Mouse (Mus musculus) forebrain, embryonic 16.5 days (tissue): Measurements from ENCODE around the gene Gm49425. TPM values are rescaled to one million over a fixed set of nuclear protein-coding genes. Genes with fewer than 3 reads are reported as not detected.

Experiments
- ATAC-seq: fragments of 200-750 bp; cut with Nextera tagmentation; 2 replicates; pipeline ENCODE4 v1.8.0; 2017; ENCODE audit warnings: mild to moderate bottlenecking, moderate library complexity
- H3K27ac ChIP-seq: fragments of 300-500 bp; sonication (generic); 2 replicates; pipeline ENCODE4 v1.5.1; 2014; ENCODE audit warnings: low read length, control low read depth
- H3K27me3 ChIP-seq: fragments of 300-500 bp; sonication (generic); replicated peaks from 2 replicates; pipeline ENCODE4 v1.6.1; 2014; ENCODE audit warnings: low read length; ENCODE audit not compliant: control insufficient read depth, insufficient read depth
- H3K36me3 ChIP-seq: fragments of 300-500 bp; sonication (generic); 2 replicates; pipeline ENCODE4 v1.6.1; 2014; ENCODE audit not compliant: control insufficient read depth, insufficient read depth
- H3K4me1 ChIP-seq: fragments of 300-500 bp; sonication (generic); replicated peaks from 2 replicates; pipeline ENCODE4 v1.6.1; 2014; ENCODE audit warnings: low read length; ENCODE audit not compliant: control insufficient read depth, insufficient read depth
- H3K4me2 ChIP-seq: fragments of 300-500 bp; sonication (generic); 2 replicates; pipeline ENCODE4 v1.6.1; 2014; ENCODE audit warnings: mild to moderate bottlenecking, low read length, control low read depth
- H3K4me3 ChIP-seq: fragments of 300-500 bp; sonication (generic); replicated peaks from 2 replicates; pipeline ENCODE4 v1.5.1; 2014; ENCODE audit warnings: mild to moderate bottlenecking, low read length, control low read depth
- H3K9ac ChIP-seq: fragments of 300-500 bp; sonication (generic); replicated peaks from 2 replicates; pipeline ENCODE4 v1.6.1; 2014; ENCODE audit warnings: low read depth, low read length, control low read depth
- H3K9me3 ChIP-seq: fragments of 300-500 bp; sonication (generic); 2 replicates; pipeline ENCODE4 v1.6.1; 2016; ENCODE audit warnings: low read length; ENCODE audit not compliant: control insufficient read depth
- WGBS: fragments of 180-500 bp; shearing (Covaris S2); extraction: QIAGEN DNeasy Blood & Tissue Kit; methylation state at CpG from one replicate; pipeline ENCODE4 v1.1.7; 2014; 5-methylcytosine and 5-hydroxymethylcytosine counted together
- polyA plus RNA-seq: library from polyadenylated mRNA; unstranded; fragments of >200 nt; fragmentation: Nextera tagmentation; extraction: Ambion mirVana; gene quantifications from 2 replicates; pipeline ENCODE4 v1.2.1, GENCODE M21; 2015

The Gm49425 gene
- polyA plus RNA-seq, 1 experiment from 2014 or later: not detected

GRCm38 (mm10) chr15:101537864-101538579, 21.0 kb upstream of the Gm49425 start:
- WGBS: 41% methylated on average over 7 of the region's 7 CpGs
- no peak for ATAC-seq
- no peak overlapping the region for H3K27ac ChIP-seq

DNA sequence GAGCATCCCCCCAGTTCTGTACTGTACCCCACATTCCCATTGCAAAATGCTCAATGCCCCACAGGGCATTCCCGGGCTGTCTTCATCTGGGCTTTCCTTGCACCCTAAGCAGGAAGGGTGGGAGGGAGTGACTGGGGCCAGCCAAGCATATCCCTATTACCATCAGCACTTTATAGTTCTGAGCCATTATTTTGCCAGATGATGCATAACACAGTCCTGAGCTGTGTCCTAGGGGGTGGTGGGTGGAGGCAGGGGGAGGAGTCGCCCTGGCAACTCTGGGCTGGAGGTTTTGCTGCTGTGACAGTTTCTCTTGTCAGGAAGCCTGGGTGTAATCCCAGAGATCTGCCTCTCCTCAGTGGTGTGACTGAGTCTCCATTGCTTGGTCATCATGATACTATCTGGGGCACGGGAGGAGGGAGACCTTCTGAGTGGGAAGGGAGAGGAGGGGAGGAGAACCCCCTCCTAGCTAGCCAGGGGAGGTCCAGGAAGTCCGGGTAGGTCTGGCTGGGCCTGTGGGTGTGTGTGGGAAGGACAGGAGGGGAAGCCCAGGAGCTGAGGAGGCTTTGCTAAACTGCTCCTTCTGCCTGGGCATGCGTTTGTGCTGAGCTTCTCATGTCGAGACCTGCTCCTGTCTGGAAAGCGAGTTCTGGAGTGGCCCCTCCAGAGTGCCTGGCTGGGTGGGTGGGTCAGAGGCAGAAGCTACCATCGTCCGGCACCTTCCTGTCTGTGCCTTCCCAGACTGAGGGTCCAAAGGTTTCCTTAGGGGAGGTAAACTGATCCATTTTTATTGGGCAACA, 19.2 kb upstream of the Gm49425 start:
- Histone ChIP-seq H3K9ac (no peak overlapping the region), H3K27ac (no peak overlapping the region), H3K4me2 (no peak overlapping the region), H3K36me3 (no peaks in the 10 kb centered on the region), H3K4me3 (no peak overlapping the region), H3K4me1 (no peaks in the 10 kb centered on the region), H3K27me3 (no peaks in the 10 kb centered on the region), H3K9me3 (no peaks in the 10 kb centered on the region)
- ATAC-seq: no peak
- WGBS: 75% methylated on average over 9 of the region's 9 CpGs

More at GRCm38 (mm10) chr15:101537864-101538579, 21.0 kb upstream of the Gm49425 start:
- H3K9ac ChIP-seq: no peak overlapping the region
- no peaks in the 10 kb centered on the region for H3K36me3 ChIP-seq
- H3K4me1 ChIP-seq: no peaks in the 10 kb centered on the region
- H3K4me3 ChIP-seq: no peak overlapping the region
- H3K9me3 ChIP-seq: no peaks in the 10 kb centered on the region
- H3K27me3 ChIP-seq: no peaks in the 10 kb centered on the region
- no peak overlapping the region for H3K4me2 ChIP-seq

DNA sequence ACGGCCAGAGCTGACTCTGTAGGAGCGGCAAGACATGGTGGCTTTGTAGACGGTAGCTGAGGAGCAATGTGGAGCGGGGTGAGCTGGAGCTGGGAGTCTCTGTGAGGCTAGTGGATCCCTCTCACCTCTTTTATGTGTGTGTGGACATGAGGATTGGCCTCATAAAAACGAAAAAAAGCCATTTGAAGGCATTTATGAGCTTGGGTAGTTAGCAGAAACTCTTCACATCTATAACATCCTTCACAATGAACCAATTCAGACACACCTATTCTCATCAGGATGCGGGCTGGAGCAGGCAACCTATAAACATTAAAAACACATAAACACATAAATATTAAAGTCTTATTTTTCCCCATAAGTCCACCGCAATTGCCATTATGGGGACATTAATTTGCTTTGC, 15.7 kb upstream of the Gm49425 start, which contains the start of gene Krt84:
TSS of gene Krt84 (minus strand) at position 101 of the 400 bp plus-strand sequence.
- H3K4me2 ChIP-seq: no peak within 1 kb of the TSS
- no peaks in the 10 kb centered on the region for H3K27me3 ChIP-seq
- H3K4me3 ChIP-seq: no peak within 1 kb of the TSS
- no peak within 1 kb of the TSS for H3K27ac ChIP-seq
- no peak for ATAC-seq
- H3K9me3 ChIP-seq: no peaks in the 10 kb centered on the region
- H3K4me1 ChIP-seq: no peaks in the 10 kb centered on the region
- WGBS: 83% methylated on average over 7 of the region's 7 CpGs
- no peak within 1 kb of the TSS for H3K9ac ChIP-seq
- no peaks in the 10 kb centered on the region for H3K36me3 ChIP-seq

DNA sequence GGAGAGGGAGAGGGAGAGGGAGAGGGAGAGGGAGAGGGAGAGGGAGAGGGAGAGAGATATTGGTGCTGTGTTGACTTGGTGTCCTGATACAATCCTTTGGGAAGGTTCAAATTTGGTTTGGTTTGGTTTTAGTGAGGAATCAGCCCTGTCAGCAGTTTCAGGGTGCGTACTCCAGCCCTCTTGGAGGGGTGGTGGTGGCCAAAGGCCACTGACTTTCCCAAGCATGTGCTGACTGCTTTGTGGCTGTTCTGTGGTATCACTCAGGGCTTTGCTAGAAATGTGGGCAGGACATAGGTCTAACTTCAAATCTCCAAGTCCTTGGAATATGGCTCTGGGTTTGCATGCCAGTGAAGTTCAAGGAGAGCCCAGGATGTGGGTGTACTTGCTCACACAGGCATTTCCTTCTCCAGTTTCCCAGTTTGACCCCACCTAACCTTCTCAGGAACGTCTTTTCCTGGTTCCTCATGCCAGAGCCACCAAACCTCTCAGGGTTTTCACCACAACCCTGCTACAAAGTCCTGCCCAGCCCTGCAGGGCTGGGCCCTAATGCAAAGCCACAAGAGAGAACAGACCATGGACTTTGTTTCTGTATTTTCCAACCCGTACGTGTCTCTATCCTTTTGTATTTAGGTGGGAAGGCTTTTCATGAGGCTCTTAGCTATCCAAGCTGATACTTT, 5.6 kb upstream of the Gm49425 start:
- H3K4me3 ChIP-seq: no peak overlapping the region
- no peak for ATAC-seq
- H3K4me1 ChIP-seq: no peaks in the 10 kb centered on the region
- H3K36me3 ChIP-seq: no peaks in the 10 kb centered on the region
- H3K27me3 ChIP-seq: no peaks in the 10 kb centered on the region
- H3K4me2 ChIP-seq: no peak overlapping the region
- H3K27ac ChIP-seq: no peak overlapping the region
- no peaks in the 10 kb centered on the region for H3K9me3 ChIP-seq
- H3K9ac ChIP-seq: no peak overlapping the region
- WGBS: 72% methylated on average over 4 of the region's 4 CpGs

DNA sequence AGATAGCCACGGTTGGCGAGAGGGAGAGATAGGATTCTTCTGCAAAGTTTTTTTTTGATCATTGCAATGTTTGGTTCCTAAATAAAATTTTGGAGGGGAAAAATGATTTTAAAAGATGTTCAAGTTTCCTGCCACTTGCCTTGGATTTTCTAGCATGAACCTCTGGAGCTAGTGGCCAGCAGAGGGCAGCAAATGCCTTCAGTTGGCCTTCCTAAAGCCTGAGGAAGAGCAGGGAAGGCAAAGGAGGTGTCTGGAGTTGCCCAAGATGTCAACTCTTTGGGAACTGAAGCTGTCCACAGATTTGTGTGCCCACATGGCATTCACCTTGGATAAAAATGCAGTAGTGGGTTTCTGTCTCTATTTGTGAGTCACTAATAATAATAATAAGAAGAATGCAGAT, 2.7 kb upstream of the Gm49425 start:
- ATAC-seq: no peak

GRCm38 (mm10) chr15:101508247-101508646, 8.8 kb downstream of the Gm49425 start:
- H3K9ac ChIP-seq: no peak overlapping the region
- no peak overlapping the region for H3K27ac ChIP-seq
- H3K4me2 ChIP-seq: no peak overlapping the region
- no peaks in the 10 kb centered on the region for H3K9me3 ChIP-seq
- 85% methylated on average over 9 of the region's 9 CpGs for WGBS
- no peaks in the 10 kb centered on the region for H3K27me3 ChIP-seq
- H3K36me3 ChIP-seq: no peaks in the 10 kb centered on the region
- ATAC-seq: no peak
- H3K4me3 ChIP-seq: no peak overlapping the region
- H3K4me1 ChIP-seq: no peaks in the 10 kb centered on the region

More for the DNA sequence above, 2.7 kb upstream of the Gm49425 start:
- H3K9me3 ChIP-seq: no peaks in the 10 kb centered on the region
- no peak overlapping the region for H3K9ac ChIP-seq
- H3K36me3 ChIP-seq: no peaks in the 10 kb centered on the region
- H3K27ac ChIP-seq: no peak overlapping the region
- H3K4me1 ChIP-seq: no peaks in the 10 kb centered on the region
- 13% methylated on average over 2 of the region's 2 CpGs for WGBS
- no peak overlapping the region for H3K4me2 ChIP-seq
- no peak overlapping the region for H3K4me3 ChIP-seq
- H3K27me3 ChIP-seq: no peaks in the 10 kb centered on the region

GRCm38 (mm10) chr15:101506896-101507758, 9.9 kb downstream of the Gm49425 start:
- Histone ChIP-seq H3K9ac (no peak overlapping the region), H3K4me3 (no peak overlapping the region), H3K4me1 (no peaks in the 10 kb centered on the region), H3K27me3 (no peaks in the 10 kb centered on the region), H3K9me3 (no peaks in the 10 kb centered on the region), H3K4me2 (no peak overlapping the region), H3K36me3 (no peaks in the 10 kb centered on the region), H3K27ac (no peak overlapping the region)
- WGBS: 72% methylated on average over 14 of the region's 14 CpGs
- no peak for ATAC-seq

- Histone ChIP-seq H3K4me2 (no peak overlapping the region), H3K4me1 (no peaks in the 10 kb centered on the region), H3K27me3 (no peaks in the 10 kb centered on the region), H3K36me3 (no peaks in the 10 kb centered on the region), H3K9me3 (no peaks in the 10 kb centered on the region), H3K4me3 (no peak overlapping the region), H3K27ac (no peak overlapping the region), H3K9ac (no peak overlapping the region)
- WGBS: 78% methylated on average over 2 of the region's 2 CpGs
- no peak for ATAC-seq
Observed at GRCm38 (mm10) chr15:101497181-101497580, 19.9 kb downstream of the Gm49425 start.
